Mouse (Mus musculus): ENCODE results near the gene Polr1d.

The Polr1d gene

GRCm38 (mm10) chr5:147076799-147077165 is at the start of gene Polr1d:
Polr1d (plus strand) TSS chr5:147077050.
- in situ Hi-C loops (cut with MboI, MseI): loop anchor here (10.0 kb wide), 1 partner anchor 242 kb away; the partner anchor contains the start of gene Rpl21

- in situ Hi-C loops (cut with MboI, MseI): no loop called here
Observed at GRCm38 (mm10) chr5:147031281-147031680, 45.6 kb upstream of the Polr1d start.

- in situ Hi-C loops (cut with MboI, MseI): no loop called here
Observed at GRCm38 (mm10) chr5:147033155-147033554, 43.7 kb upstream of the Polr1d start.

- in situ Hi-C loops (cut with MboI, MseI): no loop called here
Observed at GRCm38 (mm10) chr5:147034283-147034682, 42.6 kb upstream of the Polr1d start.

GRCm38 (mm10) chr5:147035301-147035700 is 41.5 kb upstream of the Polr1d start:
- in situ Hi-C loops (cut with MboI, MseI): no loop called here

- in situ Hi-C loops (cut with MboI, MseI): no loop called here
Observed at GRCm38 (mm10) chr5:147036028-147036427, 40.8 kb upstream of the Polr1d start.

GRCm38 (mm10) chr5:147036661-147037060 is 40.2 kb upstream of the Polr1d start:
- in situ Hi-C loops (cut with MboI, MseI): no loop called here

GRCm38 (mm10) chr5:147037601-147038000 is 39.2 kb upstream of the Polr1d start:
- in situ Hi-C loops (cut with MboI, MseI): no loop called here

GRCm38 (mm10) chr5:147039394-147039793 is 37.5 kb upstream of the Polr1d start:
- in situ Hi-C loops (cut with MboI, MseI): no loop called here

- in situ Hi-C loops (cut with MboI, MseI): no loop called here
Observed at GRCm38 (mm10) chr5:147041965-147042937, 34.6 kb upstream of the Polr1d start.

- in situ Hi-C loops (cut with MboI, MseI): no loop called here
Observed at GRCm38 (mm10) chr5:147043240-147043844, 33.5 kb upstream of the Polr1d start.

GRCm38 (mm10) chr5:147045311-147045710 is 31.5 kb upstream of the Polr1d start:
- in situ Hi-C loops (cut with MboI, MseI): no loop called here

GRCm38 (mm10) chr5:147045929-147046328 is 30.9 kb upstream of the Polr1d start:
- in situ Hi-C loops (cut with MboI, MseI): no loop called here

- in situ Hi-C loops (cut with MboI, MseI): loop anchor here (10.0 kb wide), 2 partner anchors 825 to 1345 kb away; partner anchors contain the start of genes Rnf6 and Slc7a1
Observed at GRCm38 (mm10) chr5:147049544-147050209, 27.2 kb upstream of the Polr1d start.

GRCm38 (mm10) chr5:147050816-147051499 is 25.9 kb upstream of the Polr1d start:
- in situ Hi-C loops (cut with MboI, MseI): loop anchor here (10.0 kb wide), 2 partner anchors 826 to 1344 kb away; partner anchors contain the start of genes Rnf6 and Slc7a1

GRCm38 (mm10) chr5:147051500-147052308 is 25.1 kb upstream of the Polr1d start:
- in situ Hi-C loops (cut with MboI, MseI): loop anchor here (10.0 kb wide), 2 partner anchors 827 to 1343 kb away; partner anchors contain the start of genes Rnf6 and Slc7a1

GRCm38 (mm10) chr5:147052309-147052558 is 24.6 kb upstream of the Polr1d start:
- in situ Hi-C loops (cut with MboI, MseI): loop anchor here (10.0 kb wide), 2 partner anchors 827 to 1343 kb away; partner anchors contain the start of genes Rnf6 and Slc7a1

- in situ Hi-C loops (cut with MboI, MseI): loop anchor here (10.0 kb wide), 2 partner anchors 828 to 1342 kb away; partner anchors contain the start of genes Rnf6 and Slc7a1
Observed at GRCm38 (mm10) chr5:147053071-147053470, 23.8 kb upstream of the Polr1d start.

GRCm38 (mm10) chr5:147053481-147053880 is 23.4 kb upstream of the Polr1d start:
- in situ Hi-C loops (cut with MboI, MseI): loop anchor here (10.0 kb wide), 2 partner anchors 829 to 1341 kb away; partner anchors contain the start of genes Rnf6 and Slc7a1

- in situ Hi-C loops (cut with MboI, MseI): loop anchor here (10.0 kb wide), 2 partner anchors 830 to 1340 kb away; partner anchors contain the start of genes Rnf6 and Slc7a1
Observed at GRCm38 (mm10) chr5:147054328-147054727, 22.5 kb upstream of the Polr1d start.

All from regulatory T cell (primary cell).